Mouse (Mus musculus): ENCODE measurements at regions not wholly inside any gene's neighbourhood (a gene's known extent, or its start where the extent isn't known, plus 50 kb on each side); places are given as distances from the start of the nearest gene placed in this dataset.

GRCm38 (mm10) chr3:58115511-58115910 lies 267.6 kb upstream of the Pfn2 start:
- TF ChIP-seq POLR2A (IDR thresholded peaks at IDR 0.05; ENCODE audit: low read depth, low read length) (no peak), CTCF (IDR thresholded peaks at IDR 0.05; ENCODE audit: borderline replicate concordance, insufficient read depth, low read length) (no peak)
